Mouse (Mus musculus): ENCODE measurements around the gene Surf6. TPM values are rescaled to one million over a fixed set of nuclear protein-coding genes. Genes with fewer than 3 reads are reported as not detected.
A peak's percentile ranks its signal among the peaks of the same experiment; 100 is the strongest.
"Not testable (repeated sequence)": the region's sequence is repeated elsewhere in the genome, so short reads cannot be mapped to it uniquely, and the experiment has no call there.

The Surf6 gene
- total RNA-seq, 2 experiments from 2014 or later = 23.4 to 28.0 TPM

DNA sequence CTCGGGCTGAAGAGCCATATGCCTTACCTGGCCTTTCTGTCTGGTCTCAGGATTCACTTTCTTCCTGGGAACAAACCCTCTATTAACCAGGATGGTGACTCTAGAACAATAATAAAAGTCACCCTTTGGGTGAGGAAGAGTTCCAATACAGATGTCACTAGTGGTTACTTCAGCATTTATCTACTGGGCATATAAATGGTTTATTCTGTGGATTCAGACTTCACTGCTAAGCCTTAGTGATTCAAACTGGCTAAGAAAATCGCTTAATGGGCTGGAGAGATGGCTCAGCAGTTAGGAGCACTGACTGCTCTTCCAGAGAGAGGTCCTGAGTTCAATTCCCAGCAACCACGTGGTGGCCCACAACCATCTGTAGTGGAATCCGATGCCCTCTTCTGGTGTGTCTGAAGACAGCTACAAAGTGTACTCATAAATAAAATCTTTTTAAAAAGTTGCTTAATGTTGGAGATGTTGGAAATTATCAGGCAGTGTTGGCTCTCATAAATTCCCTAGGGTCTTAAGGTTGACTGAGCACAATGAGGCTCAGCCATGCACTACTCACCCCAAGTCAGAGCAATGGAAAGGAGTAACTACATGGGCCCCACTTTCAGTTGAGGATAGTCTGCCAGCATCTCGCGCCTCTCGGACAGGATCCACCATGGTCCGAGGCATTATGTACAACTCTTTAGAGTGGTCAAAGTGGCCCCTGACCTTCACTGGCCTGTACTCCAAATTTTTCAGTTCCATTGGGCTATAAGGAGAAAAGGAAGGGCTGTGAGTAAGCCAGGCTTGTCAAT, 11.7 kb upstream of the Surf6 start:
- intact Hi-C loops (cut with DNase I) = loop anchor here (5.0 to 10.0 kb wide), 3 partner anchors 98 to 470 kb away; partner anchors contain the start of genes Sec16a and Slc2a6
- DNase-seq (ENCODE audit: low spot score in 2 of 2) = no peak

DNA sequence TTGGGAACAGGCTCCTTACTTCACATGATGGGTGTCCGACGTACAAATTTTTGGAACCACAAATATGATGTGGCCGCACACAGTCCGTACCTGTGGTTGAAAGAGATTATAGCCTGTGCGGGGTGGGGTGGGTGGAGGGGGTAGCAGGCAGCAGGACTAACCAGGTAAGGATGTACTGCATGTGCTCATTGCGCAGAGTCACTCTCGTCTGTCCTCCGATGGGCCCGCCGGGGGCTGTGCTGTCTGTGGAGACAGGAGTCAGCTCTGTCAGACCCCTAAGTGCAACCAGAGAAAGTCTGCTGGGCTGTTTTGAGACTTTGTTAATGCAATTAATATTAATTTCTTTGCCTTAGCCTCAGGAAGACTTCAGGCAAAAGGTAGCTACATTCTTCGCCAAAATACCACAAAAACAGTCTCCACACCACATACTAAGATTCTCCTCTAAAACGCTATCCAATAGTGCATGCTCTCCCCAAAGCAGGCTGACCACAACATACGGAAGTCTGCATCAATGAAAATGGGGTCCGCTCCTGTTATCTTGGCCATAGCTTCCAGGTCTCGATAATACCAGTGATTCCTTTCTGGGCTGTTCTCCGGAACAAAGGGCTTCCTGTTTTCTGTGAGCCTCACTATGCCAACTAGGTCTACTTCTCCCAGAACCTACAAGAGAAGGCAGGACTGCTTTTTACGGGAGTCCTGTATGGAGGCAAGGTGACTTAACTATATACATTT, 10.9 kb upstream of the Surf6 start:
- intact Hi-C loops (cut with DNase I) = loop anchor here (5.0 to 10.0 kb wide), 3 partner anchors 99 to 469 kb away; partner anchors contain the start of genes Sec16a and Slc2a6
- DNase-seq (ENCODE audit: low spot score in 2 of 2) = no peak

GRCm38 (mm10) chr2:26912253-26912770, 9.6 kb upstream of the Surf6 start:
- no peak for DNase-seq (ENCODE audit: low spot score in 2 of 2)
- intact Hi-C loops (cut with DNase I) = loop anchor here (5.0 to 10.0 kb wide), 3 partner anchors 100 to 468 kb away; partner anchors contain the start of genes Sec16a and Slc2a6

- intact Hi-C loops (cut with DNase I) = loop anchor here (5.0 to 10.0 kb wide), 3 partner anchors 101 to 466 kb away; partner anchors contain the start of genes Sec16a and Slc2a6
- DNase-seq (ENCODE audit: low spot score in 2 of 2) = no peak
Observed at GRCm38 (mm10) chr2:26910994-26911765, 8.5 kb upstream of the Surf6 start.

- DNase-seq (ENCODE audit: low spot score in 2 of 2) = peak; percentile 99 to 100
- intact Hi-C loops (cut with DNase I) = loop anchor here (5.0 to 10.0 kb wide), 3 partner anchors 102 to 466 kb away; partner anchors contain the start of genes Sec16a and Slc2a6
Observed at GRCm38 (mm10) chr2:26910124-26910993, 7.7 kb upstream of the Surf6 start, which contains the start of the genes Med22 and Rpl7a. Gene Med22, minus strand, starts transcription at chr2:26910677. Gene Rpl7a, plus strand, starts transcription at chr2:26910764.

- no peak for DNase-seq (ENCODE audit: low spot score in 2 of 2)
- intact Hi-C loops (cut with DNase I) = loop anchor here (10.0 kb wide), 1 partner anchor 595 kb away; the partner anchor contains the start of gene Gpsm1
Observed at GRCm38 (mm10) chr2:26909387-26909784, 6.7 kb upstream of the Surf6 start.

DNA sequence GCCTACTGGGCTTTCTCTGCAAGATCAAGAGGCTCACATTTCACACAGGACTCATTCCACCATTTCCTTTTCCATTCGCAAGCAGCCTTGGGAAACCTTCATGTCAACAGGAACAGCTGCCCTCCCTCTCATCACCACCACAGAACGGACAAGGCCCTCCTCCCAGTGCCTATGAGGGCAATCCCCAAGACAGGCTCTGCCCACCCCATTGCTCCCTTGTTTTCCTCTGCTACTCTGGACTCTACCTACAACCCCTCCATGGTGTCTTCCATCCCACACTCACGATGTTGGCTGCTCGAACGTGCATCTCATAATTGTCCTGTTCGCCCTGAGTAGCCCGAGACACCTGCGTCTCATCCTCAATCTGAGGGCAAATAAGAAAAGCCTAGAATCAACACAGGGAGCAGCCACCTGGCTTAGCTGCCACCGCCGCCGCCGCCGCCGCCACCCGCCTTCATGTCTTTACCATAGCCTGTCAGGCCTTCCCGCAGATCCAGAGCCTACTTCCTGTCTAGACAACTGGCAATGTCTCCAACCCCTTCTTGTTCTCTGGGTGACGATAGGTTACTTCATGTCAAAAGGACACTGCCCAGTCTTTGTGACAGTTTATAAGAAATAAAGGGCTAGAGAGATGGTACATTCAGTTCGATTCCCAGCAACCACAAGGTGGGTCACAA, 6.2 kb upstream of the Surf6 start:
- intact Hi-C loops (cut with DNase I) = loop anchor here (10.0 kb wide), 1 partner anchor 594 kb away; the partner anchor contains the start of gene Gpsm1
- no peak for DNase-seq (ENCODE audit: low spot score in 2 of 2)

DNA sequence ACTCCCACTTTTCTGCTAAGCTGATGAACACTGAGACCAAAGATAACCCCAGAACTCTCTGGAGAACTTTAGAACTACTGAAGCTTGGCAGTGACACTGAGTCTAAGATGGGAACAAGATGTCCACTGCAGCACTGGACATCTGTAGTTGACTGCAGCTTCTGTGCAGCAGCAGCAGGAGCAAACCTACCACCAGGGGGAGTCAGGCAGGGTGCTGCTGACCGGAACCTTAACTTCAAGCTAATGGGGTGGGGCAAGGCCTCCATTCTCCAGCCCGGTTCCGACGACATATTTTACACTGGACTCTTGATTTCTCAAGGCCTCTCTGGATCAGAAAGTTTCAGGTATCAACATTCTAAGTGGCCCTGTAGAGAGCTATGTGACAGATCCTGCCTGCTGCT, 4.4 kb upstream of the Surf6 start:
- intact Hi-C loops (cut with DNase I) = loop anchor here (10.0 kb wide), 1 partner anchor 592 kb away; the partner anchor contains the start of gene Gpsm1

GRCm38 (mm10) chr2:26906431-26906830, 3.8 kb upstream of the Surf6 start:
- intact Hi-C loops (cut with DNase I) = loop anchor here (10.0 kb wide), 1 partner anchor 592 kb away; the partner anchor contains the start of gene Gpsm1
- DNase-seq (ENCODE audit: low spot score in 2 of 2) = no peak

More for the DNA sequence above, 4.4 kb upstream of the Surf6 start:
- DNase-seq (ENCODE audit: low spot score in 2 of 2) = no peak

DNA sequence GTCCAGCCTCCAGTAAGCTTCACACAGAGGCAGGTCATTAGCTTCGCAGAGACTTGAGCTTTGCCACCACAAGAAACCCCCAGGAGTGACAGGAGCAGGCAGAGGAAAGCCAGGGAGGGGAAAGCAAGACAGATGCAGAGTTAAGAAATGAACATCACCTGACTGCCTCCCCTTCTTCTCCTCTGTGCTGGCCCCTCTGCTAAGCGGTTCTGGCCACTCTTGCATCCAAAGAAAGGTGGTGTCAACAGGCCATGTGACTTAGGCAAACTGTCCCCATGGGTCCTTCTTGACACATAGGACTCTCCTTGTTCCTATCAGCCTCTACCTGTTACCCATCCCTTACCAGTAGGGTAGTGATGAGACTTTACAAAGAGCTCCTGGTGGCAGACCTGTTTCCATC, 3.3 kb upstream of the Surf6 start:
- no peak for DNase-seq (ENCODE audit: low spot score in 2 of 2)
- intact Hi-C loops (cut with DNase I) = loop anchor here (10.0 kb wide), 1 partner anchor 591 kb away; the partner anchor contains the start of gene Gpsm1

DNA sequence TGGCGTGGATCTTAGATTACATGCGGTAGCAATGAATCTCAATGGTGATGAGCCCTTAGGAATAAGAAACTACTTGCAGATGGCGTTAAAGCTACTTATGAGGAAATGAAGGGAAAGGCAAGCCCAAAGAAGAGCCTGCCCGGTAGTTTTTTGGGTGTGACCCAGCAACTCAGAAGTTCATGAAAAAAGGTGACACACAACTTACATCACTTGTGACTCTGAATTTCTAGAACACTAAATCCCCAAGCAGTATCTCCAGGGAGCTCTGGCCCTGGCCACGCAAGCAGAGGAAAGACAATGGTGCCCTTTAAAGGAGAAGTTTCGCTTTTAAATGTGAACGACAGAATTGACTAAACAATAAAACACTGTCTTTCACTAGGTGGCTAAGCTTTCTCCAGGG, 632 bp upstream of the Surf6 start:
- intact Hi-C loops (cut with DNase I) = loop anchor here (5.0 to 10.0 kb wide), 2 partner anchors 261 to 589 kb away; partner anchors contain the start of gene Gpsm1
- no peak for DNase-seq (ENCODE audit: low spot score in 2 of 2)

DNA sequence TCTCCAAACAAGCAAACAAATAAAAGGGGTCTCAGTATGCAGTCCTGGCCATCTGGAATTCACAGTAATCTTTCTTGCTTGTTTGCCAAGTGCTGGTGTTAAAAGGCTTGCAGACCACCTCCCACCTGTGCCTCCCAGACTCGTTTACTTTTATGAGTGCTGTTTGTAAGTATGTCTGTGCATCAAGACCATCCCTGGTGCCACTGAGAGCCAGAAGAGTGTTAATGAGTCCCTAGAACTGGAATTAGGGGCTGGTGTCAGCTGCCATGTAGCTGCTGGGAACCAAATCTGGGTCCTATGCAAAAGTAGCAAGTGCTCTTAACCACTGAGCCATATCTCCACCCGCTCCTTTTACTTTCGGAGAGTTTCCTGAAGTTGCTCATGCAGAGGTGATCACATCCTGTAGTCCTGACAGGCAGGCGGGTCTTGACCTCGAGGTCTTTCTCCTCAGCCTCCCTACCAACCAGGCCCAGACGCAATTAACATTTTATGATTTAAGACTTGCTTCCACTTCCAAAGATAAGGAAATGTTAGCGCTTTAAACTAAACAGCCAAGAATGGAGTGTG, 762 bp downstream of the Surf6 start:
- DNase-seq (ENCODE audit: low spot score in 2 of 2) = no peak
- intact Hi-C loops (cut with DNase I) = loop anchor here (5.0 to 10.0 kb wide), 2 partner anchors 260 to 587 kb away; partner anchors contain the start of gene Gpsm1

DNA sequence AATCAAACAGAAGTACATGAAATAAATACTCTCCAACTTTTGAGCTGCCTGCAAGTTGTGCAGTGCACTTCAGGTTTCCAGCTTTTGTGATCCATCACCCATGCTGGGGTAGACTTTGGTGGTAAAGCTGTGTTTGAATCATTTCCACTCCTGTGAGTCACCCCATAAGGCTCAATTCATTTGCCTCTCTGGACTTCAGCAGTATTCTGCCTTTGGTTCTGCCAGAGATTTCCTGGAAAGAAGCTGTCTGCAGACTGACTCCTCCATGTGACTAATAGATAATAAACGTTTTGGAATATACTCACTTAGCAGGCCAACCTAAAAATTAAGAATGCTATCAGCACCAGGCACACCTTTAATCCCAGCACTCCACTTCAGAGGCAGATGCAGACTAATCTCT, 1.9 kb downstream of the Surf6 start:
- intact Hi-C loops (cut with DNase I) = loop anchor here (5.0 to 10.0 kb wide), 2 partner anchors 258 to 586 kb away; partner anchors contain the start of gene Gpsm1

GRCm38 (mm10) chr2:26895898-26896297, 6.8 kb downstream of the Surf6 start:
- intact Hi-C loops (cut with DNase I) = no loop called here
- DNase-seq (ENCODE audit: low spot score in 2 of 2) = no peak

More for the DNA sequence above, 1.9 kb downstream of the Surf6 start:
- no peak for DNase-seq (ENCODE audit: low spot score in 2 of 2)

GRCm38 (mm10) chr2:26886170-26886569, 16.5 kb downstream of the Surf6 start:
- intact Hi-C loops (cut with DNase I); DNase-seq (ENCODE audit: low spot score in 2 of 2): not testable (repeated sequence)

GRCm38 (mm10) chr2:26885541-26885940, 17.1 kb downstream of the Surf6 start:
- intact Hi-C loops (cut with DNase I); DNase-seq (ENCODE audit: low spot score in 2 of 2): not testable (repeated sequence)

DNA sequence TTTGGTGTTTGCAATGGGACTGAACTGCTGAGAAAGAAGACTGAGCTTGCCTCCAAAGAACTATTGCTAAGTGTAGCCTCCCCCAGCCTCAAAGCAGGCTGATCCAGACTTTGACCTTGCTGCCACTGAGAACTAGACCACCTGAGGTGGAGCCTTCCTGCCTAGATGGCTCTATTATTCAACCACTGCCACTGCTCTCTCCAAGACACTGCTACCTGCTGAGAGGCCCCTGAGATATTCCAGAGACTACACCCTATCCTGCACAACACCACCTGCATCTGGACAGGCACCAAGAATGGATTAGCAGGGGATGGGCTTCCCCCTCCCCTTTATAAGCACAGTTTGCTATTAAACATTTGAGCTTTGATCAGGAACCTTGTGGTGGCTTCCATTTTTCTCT, 24.1 kb downstream of the Surf6 start:
- no peak for DNase-seq (ENCODE audit: low spot score in 2 of 2)
- intact Hi-C loops (cut with DNase I) = no loop called here
